Mouse (Mus musculus) kidney, embryonic 14.5 days (tissue): ENCODE measurements at regions not wholly inside any gene's neighbourhood (a gene's known extent, or its start where the extent isn't known, plus 50 kb on each side); places are given as distances from the start of the nearest gene placed in this dataset.
"Not testable (repeated sequence)": the region's sequence is repeated elsewhere in the genome, so short reads cannot be mapped to it uniquely, and the experiment has no call there.

Experiments
- ATAC-seq: fragments of 200-750 bp; cut with Nextera tagmentation; 2 replicates; pipeline ENCODE4 v1.8.0; 2017; ENCODE audit warnings: moderate number of reproducible peaks, mild to moderate bottlenecking, moderate TSS enrichment, moderate library complexity; ENCODE audit not compliant: low FRiP score, low TSS enrichment
- H3K27ac ChIP-seq: fragments of 300-500 bp; sonication (generic); 2 replicates; pipeline ENCODE4 v1.5.1; 2014; ENCODE audit warnings: low read depth, mild to moderate bottlenecking, low read length, moderate library complexity, mixed read lengths
- H3K27me3 ChIP-seq: fragments of 300-500 bp; sonication (generic); 2 replicates; pipeline ENCODE4 v1.6.1; 2014; ENCODE audit warnings: mild to moderate bottlenecking, low read length; ENCODE audit not compliant: control insufficient read depth, insufficient read depth
- H3K36me3 ChIP-seq: fragments of 300-500 bp; sonication (generic); 2 replicates; pipeline ENCODE4 v1.6.1; 2014; ENCODE audit warnings: low read length, mixed read lengths; ENCODE audit not compliant: control insufficient read depth, insufficient read depth
- H3K4me1 ChIP-seq: fragments of 300-500 bp; sonication (generic); 2 replicates; pipeline ENCODE4 v1.6.1; 2014; ENCODE audit warnings: low read length, mixed read lengths; ENCODE audit not compliant: control insufficient read depth, insufficient read depth
- H3K4me2 ChIP-seq: fragments of 300-500 bp; sonication (generic); replicated peaks from 2 replicates; pipeline ENCODE4 v1.6.1; 2014; ENCODE audit warnings: low read depth, mild to moderate bottlenecking, low read length
- H3K4me3 ChIP-seq: fragments of 300-500 bp; sonication (generic); 2 replicates; pipeline ENCODE4 v1.5.1; 2014; ENCODE audit warnings: mild to moderate bottlenecking, low read length
- H3K9ac ChIP-seq: fragments of 300-500 bp; sonication (generic); 2 replicates; pipeline ENCODE4 v1.6.1; 2014; ENCODE audit warnings: low read depth, mild to moderate bottlenecking, low read length, moderate library complexity
- H3K9me3 ChIP-seq: fragments of 300-500 bp; sonication (generic); 2 replicates; pipeline ENCODE4 v1.6.1; 2016; ENCODE audit warnings: low read length; ENCODE audit not compliant: control insufficient read depth
- WGBS: fragments of 180-500 bp; shearing (Covaris S2); extraction: QIAGEN DNeasy Blood & Tissue Kit; methylation state at CpG from one replicate; pipeline ENCODE4 v1.1.7; 2014; 5-methylcytosine and 5-hydroxymethylcytosine counted together

GRCm38 (mm10) chr10:46719088-46719469 lies 1141.5 kb downstream of the Hace1 start:
- ATAC-seq: no peak
- 77% methylated on average over 2 of the region's 2 CpGs for WGBS

GRCm38 (mm10) chr10:46723666-46724065 lies 1146.0 kb downstream of the Hace1 start:
- Histone ChIP-seq H3K4me3 (no peak overlapping the region), H3K4me2 (no peak overlapping the region), H3K9ac (no peak overlapping the region), H3K9me3 (no peaks in the 10 kb centered on the region), H3K4me1 (no peaks in the 10 kb centered on the region), H3K36me3 (no peaks in the 10 kb centered on the region), H3K27me3 (no peaks in the 10 kb centered on the region), H3K27ac (no peak overlapping the region)
- no peak for ATAC-seq
- WGBS: 86% methylated on average over 2 of the region's 2 CpGs

More at GRCm38 (mm10) chr10:46719088-46719469, 1141.5 kb downstream of the Hace1 start:
- Histone ChIP-seq H3K27me3 (no peaks in the 10 kb centered on the region), H3K9ac (no peak overlapping the region), H3K27ac (no peak overlapping the region), H3K4me2 (no peak overlapping the region), H3K4me1 (no peaks in the 10 kb centered on the region), H3K36me3 (no peaks in the 10 kb centered on the region), H3K4me3 (no peak overlapping the region), H3K9me3 (no peaks in the 10 kb centered on the region)

- Histone ChIP-seq H3K27me3 (no peaks in the 10 kb centered on the region), H3K9me3 (no peaks in the 10 kb centered on the region), H3K4me2 (no peak overlapping the region), H3K27ac (no peak overlapping the region), H3K4me3 (no peak overlapping the region), H3K36me3 (no peaks in the 10 kb centered on the region), H3K9ac (no peak overlapping the region), H3K4me1 (no peaks in the 10 kb centered on the region)
- WGBS: 55% methylated on average over 1 of the region's 1 CpGs
- no peak for ATAC-seq
Measured at GRCm38 (mm10) chr10:46730601-46731000, 1153.0 kb downstream of the Hace1 start.

GRCm38 (mm10) chr10:46733760-46734265 lies 1156.2 kb downstream of the Hace1 start:
- Histone ChIP-seq H3K27ac (no peak overlapping the region), H3K4me1 (no peaks in the 10 kb centered on the region), H3K9me3 (no peaks in the 10 kb centered on the region), H3K36me3 (no peaks in the 10 kb centered on the region), H3K9ac (no peak overlapping the region), H3K4me3 (no peak overlapping the region), H3K27me3 (no peaks in the 10 kb centered on the region), H3K4me2 (no peak overlapping the region)
- ATAC-seq: no peak
- 27% methylated on average over 2 of the region's 2 CpGs for WGBS

- Histone ChIP-seq H3K36me3 (no peaks in the 10 kb centered on the region), H3K9me3 (no peaks in the 10 kb centered on the region), H3K4me1 (no peaks in the 10 kb centered on the region), H3K4me2 (no peak overlapping the region), H3K9ac (no peak overlapping the region), H3K4me3 (no peak overlapping the region), H3K27ac (no peak overlapping the region), H3K27me3 (no peaks in the 10 kb centered on the region)
- no peak for ATAC-seq
- 83% methylated on average over 3 of the region's 3 CpGs for WGBS
Measured at GRCm38 (mm10) chr10:46741098-46741497, 1163.5 kb downstream of the Hace1 start.

- Histone ChIP-seq H3K4me2 (no peak overlapping the region), H3K9me3 (no peaks in the 10 kb centered on the region), H3K27ac (no peak overlapping the region), H3K9ac (no peak overlapping the region), H3K27me3 (no peaks in the 10 kb centered on the region), H3K36me3 (no peaks in the 10 kb centered on the region), H3K4me1 (no peaks in the 10 kb centered on the region), H3K4me3 (no peak overlapping the region)
- ATAC-seq: no peak
- WGBS: 88% methylated on average over 3 of the region's 3 CpGs
Measured at GRCm38 (mm10) chr10:46742131-46742530, 1164.5 kb downstream of the Hace1 start.

GRCm38 (mm10) chr10:46760923-46761322 lies 1183.3 kb downstream of the Hace1 start:
- H3K27me3 ChIP-seq: no peaks in the 10 kb centered on the region
- 35% methylated on average over 1 of the region's 1 CpGs for WGBS
- no peaks in the 10 kb centered on the region for H3K4me1 ChIP-seq
- H3K4me3 ChIP-seq: no peak overlapping the region
- H3K36me3 ChIP-seq: no peaks in the 10 kb centered on the region
- no peak overlapping the region for H3K9ac ChIP-seq
- no peak overlapping the region for H3K27ac ChIP-seq
- no peaks in the 10 kb centered on the region for H3K9me3 ChIP-seq
- H3K4me2 ChIP-seq: no peak overlapping the region
- ATAC-seq: peak; percentile 85

GRCm38 (mm10) chr10:46778729-46779128 lies 1201.1 kb downstream of the Hace1 start:
- Histone ChIP-seq H3K27ac (no peak overlapping the region), H3K27me3 (no peaks in the 10 kb centered on the region), H3K36me3 (no peaks in the 10 kb centered on the region), H3K4me2 (no peak overlapping the region), H3K4me1 (no peaks in the 10 kb centered on the region), H3K9me3 (no peaks in the 10 kb centered on the region), H3K4me3 (no peak overlapping the region), H3K9ac (no peak overlapping the region)
- WGBS: 72% methylated on average over 2 of the region's 2 CpGs
- no peak for ATAC-seq

- WGBS: 57% methylated on average over 7 of the region's 7 CpGs
- H3K4me1 ChIP-seq, H3K9me3 ChIP-seq, H3K27ac ChIP-seq, H3K9ac ChIP-seq, H3K27me3 ChIP-seq, H3K36me3 ChIP-seq, H3K4me2 ChIP-seq, H3K4me3 ChIP-seq: not testable (repeated sequence)
- ATAC-seq: peak; percentile 72; the same call in 1 of the 2 replicates
Measured at GRCm38 (mm10) chr10:46785723-46786122, 1208.1 kb downstream of the Hace1 start.
